Mouse (Mus musculus): Measurements from ENCODE around the gene Arhgap24. TPM values are rescaled to one million over a fixed set of nuclear protein-coding genes. Genes with fewer than 3 reads are reported as not detected.

Arhgap24 gene
- polyA plus RNA-seq (2014; fragmentation: Nextera tagmentation; extraction: Ambion mirVana) = 23.5 and 25.4 TPM in 2 replicates

DNA sequence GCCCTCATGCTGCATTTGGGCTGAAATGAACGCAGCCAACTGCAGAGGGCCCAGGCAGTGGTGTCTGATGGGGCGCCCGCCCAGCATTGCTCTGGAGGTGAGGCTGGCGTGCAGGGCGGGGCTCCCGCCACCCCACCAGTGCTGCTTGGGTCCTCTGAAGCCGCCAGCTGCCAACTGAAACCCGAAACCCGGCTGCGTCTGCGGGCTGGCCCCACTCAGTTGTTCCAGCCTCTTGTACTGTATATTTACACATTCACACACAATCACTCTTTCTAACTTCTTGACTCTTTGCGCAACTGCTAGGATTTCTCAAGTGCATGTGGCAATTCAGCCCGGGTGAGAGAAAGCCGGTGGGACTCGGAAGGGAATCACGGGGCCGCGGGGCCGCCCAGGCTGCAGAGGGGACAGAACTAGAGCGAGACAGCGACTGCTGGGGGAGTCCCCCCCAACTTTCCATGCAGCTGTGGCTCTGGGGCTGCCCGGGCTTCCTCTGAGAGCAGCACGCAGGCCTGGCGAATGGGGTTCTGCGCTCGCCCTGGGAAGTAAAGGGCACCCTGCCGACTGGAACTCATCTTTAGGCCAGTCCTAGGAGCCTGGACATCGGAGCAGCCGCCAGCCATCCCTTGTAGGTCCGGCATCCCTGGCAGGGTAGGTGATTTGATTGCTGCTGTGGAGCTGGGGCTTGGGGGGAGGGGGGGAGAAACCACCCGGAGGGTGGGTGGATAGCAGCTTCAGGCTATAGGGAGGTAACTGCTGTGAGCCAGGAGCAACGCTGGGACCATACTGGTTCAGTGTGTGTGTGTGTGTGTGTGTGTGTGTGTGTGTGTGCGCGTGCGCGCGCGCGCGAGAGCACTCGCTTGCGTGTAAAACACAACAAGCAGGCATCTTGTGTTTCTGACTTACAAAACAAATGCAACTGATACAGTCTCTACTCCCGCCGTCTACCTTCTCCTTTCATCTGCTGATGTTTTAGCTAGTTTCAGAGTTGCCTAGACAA lies at the start of gene Arhgap24:
Gene Arhgap24, plus strand, starts transcription at position 177 of the 997 bp plus-strand sequence.
- Histone ChIP-seq H3K36me3 (ENCODE audit: control insufficient read depth, insufficient read depth, low read length) (no peaks in the 10 kb centered on the region), H3K4me3 (ENCODE audit: low read depth, low read length) (peak within 1 kb of the TSS; percentile 57), H3K27ac (replicated peaks; ENCODE audit: low read depth, low read length) (peak within 1 kb of the TSS; percentile 93), H3K4me2 (ENCODE audit: low read depth, low read length) (peak within 1 kb of the TSS; percentile 70), H3K27me3 (replicated peaks; ENCODE audit: control insufficient read depth, insufficient read depth, low read length) (no peaks in the 10 kb centered on the region), H3K9me3 (ENCODE audit: control insufficient read depth, low read length) (no peaks in the 10 kb centered on the region), H3K9ac (ENCODE audit: low read depth, low read length) (peak within 1 kb of the TSS; percentile 76), H3K4me1 (ENCODE audit: control insufficient read depth, insufficient read depth, low read length) (0 out of 2 replicates have a peak, but pooled peaks cover 5% of the 10 kb centered on the region)
- DNase-seq (ENCODE audit: low spot score) = peak; percentile 94
- peak; percentile 95 for ATAC-seq (ENCODE audit: low read depth)
- WGBS = under 1% methylated on average over 37 of the region's 44 CpGs

DNA sequence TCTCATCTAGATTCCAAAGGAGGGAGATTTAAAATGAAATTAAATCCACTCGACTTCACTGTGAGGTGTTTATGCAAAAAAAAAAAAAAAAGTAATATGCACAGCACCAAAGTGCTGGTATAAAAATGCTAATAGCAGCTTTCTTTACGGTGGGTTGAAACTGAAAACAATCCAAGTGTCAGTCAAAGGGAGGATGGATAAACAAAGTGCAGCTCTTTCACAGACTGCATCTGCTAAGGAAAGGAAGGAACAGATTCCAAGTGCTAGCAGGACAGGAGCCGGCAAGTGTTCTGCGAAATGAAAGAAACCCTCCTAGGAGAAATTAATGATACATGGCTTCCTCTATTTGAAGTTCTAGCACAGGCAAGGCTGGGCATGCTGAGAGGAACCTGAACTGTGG lies 47.0 kb upstream of the Arhgap24 start:
- DNase-seq (ENCODE audit: low spot score) = peak; percentile 25
- 41% methylated on average over 4 of the region's 4 CpGs for WGBS
- no peak for ATAC-seq (ENCODE audit: low read depth)
- H3K27ac ChIP-seq (replicated peaks; ENCODE audit: low read depth, low read length) = no peak overlapping the region
- H3K27me3 ChIP-seq (replicated peaks; ENCODE audit: control insufficient read depth, insufficient read depth, low read length) = no peaks in the 10 kb centered on the region
- H3K36me3 ChIP-seq (ENCODE audit: control insufficient read depth, insufficient read depth, low read length) = no peaks in the 10 kb centered on the region
- no peak overlapping the region for H3K4me3 ChIP-seq (ENCODE audit: low read depth, low read length)
- H3K9ac ChIP-seq (ENCODE audit: low read depth, low read length) = no peak overlapping the region
- no peak overlapping the region for H3K4me2 ChIP-seq (ENCODE audit: low read depth, low read length)
- no peaks in the 10 kb centered on the region for H3K9me3 ChIP-seq (ENCODE audit: control insufficient read depth, low read length)
- no peaks in the 10 kb centered on the region for H3K4me1 ChIP-seq (ENCODE audit: control insufficient read depth, insufficient read depth, low read length)

DNA sequence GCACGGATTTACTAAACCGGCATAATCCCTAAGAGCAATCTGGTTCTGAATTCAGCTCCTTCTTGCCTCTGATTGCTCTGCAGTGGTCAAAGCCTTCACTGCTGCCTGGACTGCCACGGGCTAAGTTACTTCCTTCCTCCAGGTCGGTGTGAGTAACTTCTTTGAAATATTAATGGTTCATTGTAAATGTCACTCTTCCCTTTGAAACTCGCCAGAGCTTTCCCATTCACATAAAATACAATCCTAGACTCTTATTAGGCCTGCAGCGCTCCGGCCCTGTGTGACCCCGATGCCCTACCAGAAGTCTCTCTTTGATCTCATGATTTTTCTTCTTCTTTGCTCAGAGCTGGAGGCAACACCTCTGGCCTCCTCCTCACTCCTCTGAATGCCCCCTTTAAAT lies 44.6 kb upstream of the Arhgap24 start:
- ATAC-seq (ENCODE audit: low read depth) (no peak), DNase-seq (ENCODE audit: low spot score) (no peak)
- H3K4me3 ChIP-seq (ENCODE audit: low read depth, low read length) = no peak overlapping the region
- H3K9me3 ChIP-seq (ENCODE audit: control insufficient read depth, low read length) = no peaks in the 10 kb centered on the region
- H3K36me3 ChIP-seq (ENCODE audit: control insufficient read depth, insufficient read depth, low read length) = no peaks in the 10 kb centered on the region
- WGBS = 58% methylated on average over 8 of the region's 8 CpGs
- no peaks in the 10 kb centered on the region for H3K4me1 ChIP-seq (ENCODE audit: control insufficient read depth, insufficient read depth, low read length)
- no peak overlapping the region for H3K27ac ChIP-seq (replicated peaks; ENCODE audit: low read depth, low read length)
- H3K9ac ChIP-seq (ENCODE audit: low read depth, low read length) = no peak overlapping the region
- no peak overlapping the region for H3K4me2 ChIP-seq (ENCODE audit: low read depth, low read length)
- H3K27me3 ChIP-seq (replicated peaks; ENCODE audit: control insufficient read depth, insufficient read depth, low read length) = no peaks in the 10 kb centered on the region

DNA sequence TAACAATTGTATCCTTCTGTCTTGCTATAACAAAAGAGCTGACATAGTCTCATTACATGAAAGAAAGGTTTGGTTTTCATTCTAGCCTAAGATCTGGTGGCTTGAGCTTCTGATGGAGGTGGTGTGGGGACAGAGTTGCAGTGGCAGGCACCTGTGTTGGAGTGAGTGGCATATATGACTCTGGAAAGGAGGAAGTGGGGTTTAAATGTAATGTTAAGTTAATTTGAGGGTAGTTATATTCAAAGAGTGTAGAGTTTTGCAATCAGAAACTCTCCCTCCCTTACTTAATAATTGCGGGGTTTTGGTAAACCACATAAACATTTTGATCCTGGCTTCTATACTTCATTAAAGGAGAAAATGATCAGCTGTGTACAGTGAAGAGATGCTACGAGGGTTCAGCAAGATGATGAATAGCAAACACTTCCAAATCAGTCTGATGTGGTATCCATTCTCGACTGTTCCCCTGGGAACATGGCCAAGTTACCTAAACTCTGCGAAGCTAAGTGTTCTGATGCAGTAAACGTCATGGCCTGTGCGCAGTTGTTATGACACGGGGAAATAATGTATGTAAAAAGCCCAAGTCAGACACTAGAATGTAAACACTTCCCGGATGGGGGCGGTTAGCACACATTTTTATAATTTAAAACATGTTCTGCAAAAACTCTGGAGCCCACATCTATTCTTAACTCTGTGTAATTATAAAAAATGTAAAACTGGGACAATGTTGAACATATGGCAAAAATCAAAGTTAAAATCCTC lies 41.9 kb upstream of the Arhgap24 start:
- Histone ChIP-seq H3K9me3 (ENCODE audit: control insufficient read depth, low read length) (no peaks in the 10 kb centered on the region), H3K27ac (replicated peaks; ENCODE audit: low read depth, low read length) (peak overlapping the region; percentile 44; the same call in 1 of the 2 replicates), H3K9ac (ENCODE audit: low read depth, low read length) (no peak overlapping the region), H3K4me1 (ENCODE audit: control insufficient read depth, insufficient read depth, low read length) (no peaks in the 10 kb centered on the region), H3K36me3 (ENCODE audit: control insufficient read depth, insufficient read depth, low read length) (no peaks in the 10 kb centered on the region), H3K4me2 (ENCODE audit: low read depth, low read length) (no peak overlapping the region), H3K27me3 (replicated peaks; ENCODE audit: control insufficient read depth, insufficient read depth, low read length) (no peaks in the 10 kb centered on the region), H3K4me3 (ENCODE audit: low read depth, low read length) (no peak overlapping the region)
- 38% methylated on average over 9 of the region's 9 CpGs for WGBS
- peak; percentile 90 for DNase-seq (ENCODE audit: low spot score)
- ATAC-seq (ENCODE audit: low read depth) = peak; percentile 75

DNA sequence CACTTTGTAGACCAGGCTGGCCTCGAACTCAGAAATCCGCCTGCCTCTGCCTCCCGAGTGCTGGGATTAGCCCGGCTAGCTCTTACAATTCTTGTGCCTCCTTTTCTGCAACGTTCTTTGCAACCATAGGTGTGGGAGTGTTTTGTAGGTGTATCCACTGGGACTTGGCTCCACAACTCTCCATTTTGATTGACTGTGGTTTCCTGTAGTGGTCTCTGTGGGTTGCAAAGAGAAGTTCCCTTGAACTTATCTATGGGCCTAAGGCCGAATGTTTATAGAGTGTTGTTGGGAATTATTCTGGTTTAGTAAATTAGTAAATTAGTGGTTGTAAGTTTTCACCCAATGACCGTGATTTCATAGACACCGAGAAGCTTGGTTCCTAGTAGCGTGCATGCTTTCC lies 33.8 kb upstream of the Arhgap24 start:
- no peak overlapping the region for H3K9ac ChIP-seq (ENCODE audit: low read depth, low read length)
- no peaks in the 10 kb centered on the region for H3K36me3 ChIP-seq (ENCODE audit: control insufficient read depth, insufficient read depth, low read length)
- no peak overlapping the region for H3K27ac ChIP-seq (replicated peaks; ENCODE audit: low read depth, low read length)
- DNase-seq (ENCODE audit: low spot score) (no peak), ATAC-seq (ENCODE audit: low read depth) (no peak)
- no peaks in the 10 kb centered on the region for H3K27me3 ChIP-seq (replicated peaks; ENCODE audit: control insufficient read depth, insufficient read depth, low read length)
- no peaks in the 10 kb centered on the region for H3K9me3 ChIP-seq (ENCODE audit: control insufficient read depth, low read length)
- no peaks in the 10 kb centered on the region for H3K4me1 ChIP-seq (ENCODE audit: control insufficient read depth, insufficient read depth, low read length)
- H3K4me2 ChIP-seq (ENCODE audit: low read depth, low read length) = no peak overlapping the region
- H3K4me3 ChIP-seq (ENCODE audit: low read depth, low read length) = no peak overlapping the region
- 88% methylated on average over 9 of the region's 9 CpGs for WGBS

DNA sequence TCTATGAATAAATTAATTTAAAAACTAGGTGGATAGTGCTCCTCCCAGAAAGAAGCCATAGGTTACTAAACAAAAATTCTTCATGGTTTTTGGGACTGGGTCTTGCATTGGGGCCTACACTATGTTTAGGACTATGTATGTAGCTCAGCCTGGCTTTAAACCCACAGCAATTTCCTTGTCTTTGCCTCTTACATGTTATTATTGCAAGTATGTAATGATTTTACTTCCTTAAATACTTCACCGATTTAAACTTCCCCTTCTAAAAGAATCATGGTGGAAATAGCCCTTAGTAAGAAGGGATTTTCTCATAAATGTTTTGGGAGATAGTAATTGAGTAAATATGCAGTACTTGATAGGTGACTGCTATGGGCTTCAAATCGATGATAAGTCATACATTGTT lies 30.3 kb upstream of the Arhgap24 start:
- no peaks in the 10 kb centered on the region for H3K9me3 ChIP-seq (ENCODE audit: control insufficient read depth, low read length)
- DNase-seq (ENCODE audit: low spot score) (no peak), ATAC-seq (ENCODE audit: low read depth) (no peak)
- H3K4me2 ChIP-seq (ENCODE audit: low read depth, low read length) = no peak overlapping the region
- H3K4me3 ChIP-seq (ENCODE audit: low read depth, low read length) = no peak overlapping the region
- no peak overlapping the region for H3K27ac ChIP-seq (replicated peaks; ENCODE audit: low read depth, low read length)
- H3K4me1 ChIP-seq (ENCODE audit: control insufficient read depth, insufficient read depth, low read length) = no peaks in the 10 kb centered on the region
- no peak overlapping the region for H3K9ac ChIP-seq (ENCODE audit: low read depth, low read length)
- 82% methylated on average over 2 of the region's 2 CpGs for WGBS
- H3K27me3 ChIP-seq (replicated peaks; ENCODE audit: control insufficient read depth, insufficient read depth, low read length) = no peaks in the 10 kb centered on the region
- H3K36me3 ChIP-seq (ENCODE audit: control insufficient read depth, insufficient read depth, low read length) = no peaks in the 10 kb centered on the region

DNA sequence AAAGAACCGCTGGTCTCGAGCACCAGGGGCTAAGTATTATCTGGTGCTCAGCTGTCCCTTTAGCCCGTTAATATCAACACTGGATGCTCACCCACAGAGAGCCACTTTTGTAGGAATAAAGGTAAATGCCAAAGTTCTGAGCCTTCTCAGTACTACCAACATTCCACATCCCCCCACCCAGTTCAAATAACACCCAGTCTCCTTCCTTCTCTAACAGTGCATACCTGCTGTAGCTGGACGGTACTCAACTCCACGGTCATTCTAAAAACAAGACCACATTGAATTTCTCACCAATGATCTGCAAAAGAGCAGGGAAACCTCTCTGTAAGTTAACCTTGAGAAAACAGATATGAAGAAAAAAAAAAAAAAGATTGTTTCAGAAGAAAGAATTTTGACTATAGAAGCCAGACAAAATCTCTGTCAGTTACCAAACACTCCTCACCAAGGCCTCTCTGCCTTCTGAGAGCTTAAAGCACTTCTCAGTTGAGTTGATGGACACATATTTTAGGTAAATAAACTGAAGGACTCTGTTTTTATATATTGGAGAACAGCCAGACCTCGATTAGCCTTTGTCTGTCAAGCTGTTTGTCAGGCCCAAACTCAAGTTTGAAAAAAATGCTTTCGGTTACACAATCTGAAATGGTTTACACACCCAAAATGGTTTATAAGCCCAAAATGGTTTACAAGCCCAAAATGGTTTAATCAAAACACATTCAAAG lies 29.0 kb upstream of the Arhgap24 start:
- Histone ChIP-seq H3K27ac (replicated peaks; ENCODE audit: low read depth, low read length) (no peak overlapping the region), H3K9me3 (ENCODE audit: control insufficient read depth, low read length) (no peaks in the 10 kb centered on the region), H3K36me3 (ENCODE audit: control insufficient read depth, insufficient read depth, low read length) (no peaks in the 10 kb centered on the region), H3K4me3 (ENCODE audit: low read depth, low read length) (no peak overlapping the region), H3K9ac (ENCODE audit: low read depth, low read length) (no peak overlapping the region), H3K27me3 (replicated peaks; ENCODE audit: control insufficient read depth, insufficient read depth, low read length) (no peaks in the 10 kb centered on the region), H3K4me1 (ENCODE audit: control insufficient read depth, insufficient read depth, low read length) (no peaks in the 10 kb centered on the region), H3K4me2 (ENCODE audit: low read depth, low read length) (no peak overlapping the region)
- DNase-seq (ENCODE audit: low spot score) (peak; percentile 50), ATAC-seq (ENCODE audit: low read depth) (no peak)
- WGBS = 58% methylated on average over 7 of the region's 7 CpGs

DNA sequence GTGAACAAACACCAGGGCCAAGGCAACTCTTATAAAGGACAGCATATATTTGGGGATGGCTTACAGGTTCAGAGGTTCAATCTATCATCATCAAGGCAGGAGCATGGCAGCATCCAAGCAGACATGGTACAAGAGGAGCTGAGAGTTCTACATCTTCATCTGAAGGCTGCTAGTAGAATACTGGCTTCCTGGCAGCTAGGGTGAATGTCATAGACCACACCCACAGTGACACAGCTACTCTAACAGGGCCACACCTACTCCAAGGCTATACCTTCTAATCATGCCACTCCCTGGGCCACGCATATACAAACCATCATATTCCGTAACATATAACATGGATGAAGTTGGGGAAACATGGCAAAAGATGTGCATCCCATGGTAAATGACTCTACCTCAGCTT lies 27.9 kb upstream of the Arhgap24 start:
- Histone ChIP-seq H3K4me3 (ENCODE audit: low read depth, low read length) (no peak overlapping the region), H3K27me3 (replicated peaks; ENCODE audit: control insufficient read depth, insufficient read depth, low read length) (no peaks in the 10 kb centered on the region), H3K9ac (ENCODE audit: low read depth, low read length) (no peak overlapping the region), H3K27ac (replicated peaks; ENCODE audit: low read depth, low read length) (no peak overlapping the region), H3K9me3 (ENCODE audit: control insufficient read depth, low read length) (no peaks in the 10 kb centered on the region), H3K4me1 (ENCODE audit: control insufficient read depth, insufficient read depth, low read length) (no peaks in the 10 kb centered on the region), H3K4me2 (ENCODE audit: low read depth, low read length) (no peak overlapping the region), H3K36me3 (ENCODE audit: control insufficient read depth, insufficient read depth, low read length) (no peaks in the 10 kb centered on the region)
- DNase-seq (ENCODE audit: low spot score) = no peak
- ATAC-seq (ENCODE audit: low read depth) = no peak
- WGBS = 95% methylated on average over 2 of the region's 2 CpGs

All from embryonic facial prominence, embryonic 14.5 days (tissue).